Mouse (Mus musculus) limb, embryonic 13.5 days (tissue): ENCODE measurements around the gene Grn. TPM values are rescaled to one million over a fixed set of nuclear protein-coding genes. Genes with fewer than 3 reads are reported as not detected.
A peak's percentile ranks its signal among the peaks of the same experiment; 100 is the strongest.

Experiments used
- ATAC-seq: fragments of 200-750 bp; cut with Nextera tagmentation; 2 replicates; pipeline ENCODE4 v1.8.0; 2017; ENCODE audit warnings: low read depth, moderate number of reproducible peaks, moderate TSS enrichment; ENCODE audit not compliant: low FRiP score
- H3K27ac ChIP-seq: fragments of 300-500 bp; sonication (generic); 2 replicates; pipeline ENCODE4 v1.5.1; 2015; ENCODE audit warnings: inconsistent platforms, mild to moderate bottlenecking, moderate library complexity
- H3K27me3 ChIP-seq: fragments of 300-500 bp; sonication (generic); 2 replicates; pipeline ENCODE4 v1.6.1; 2015; ENCODE audit warnings: mild to moderate bottlenecking, inconsistent platforms
- H3K36me3 ChIP-seq: fragments of 300-500 bp; sonication (generic); 2 replicates; pipeline ENCODE4 v1.6.1; 2015; ENCODE audit warnings: inconsistent platforms, mild to moderate bottlenecking, moderate library complexity
- H3K4me1 ChIP-seq: fragments of 300-500 bp; sonication (generic); 2 replicates; pipeline ENCODE4 v1.6.1; 2015; ENCODE audit warnings: inconsistent platforms
- H3K4me2 ChIP-seq: fragments of 300-500 bp; sonication (generic); replicated peaks from 2 replicates; pipeline ENCODE4 v1.6.1; 2015; ENCODE audit warnings: inconsistent platforms, mild to moderate bottlenecking, moderate library complexity
- H3K4me3 ChIP-seq: fragments of 300-500 bp; sonication (generic); 2 replicates; pipeline ENCODE4 v1.5.1; 2015; ENCODE audit warnings: moderate library complexity, mild to moderate bottlenecking, inconsistent platforms
- H3K9ac ChIP-seq: fragments of 300-500 bp; sonication (generic); 2 replicates; pipeline ENCODE4 v1.6.1; 2015; ENCODE audit warnings: mild to moderate bottlenecking, inconsistent platforms
- H3K9me3 ChIP-seq: fragments of 300-500 bp; sonication (generic); 2 replicates; pipeline ENCODE4 v1.6.1; 2016; ENCODE audit warnings: inconsistent platforms
- WGBS: fragments of 180-500 bp; shearing (Covaris S2); methylation state at CpG from one replicate; pipeline ENCODE4 v1.1.7; 2015; 5-methylcytosine and 5-hydroxymethylcytosine counted together
- polyA plus RNA-seq: library from polyadenylated mRNA; unstranded; fragments of >200 nt; fragmentation: Nextera tagmentation; extraction: Ambion mirVana; gene quantifications from 2 replicates; pipeline ENCODE4 v1.2.1, GENCODE M21; 2015

Grn gene
- polyA plus RNA-seq, 1 experiment from 2014 or later = 149 TPM

DNA sequence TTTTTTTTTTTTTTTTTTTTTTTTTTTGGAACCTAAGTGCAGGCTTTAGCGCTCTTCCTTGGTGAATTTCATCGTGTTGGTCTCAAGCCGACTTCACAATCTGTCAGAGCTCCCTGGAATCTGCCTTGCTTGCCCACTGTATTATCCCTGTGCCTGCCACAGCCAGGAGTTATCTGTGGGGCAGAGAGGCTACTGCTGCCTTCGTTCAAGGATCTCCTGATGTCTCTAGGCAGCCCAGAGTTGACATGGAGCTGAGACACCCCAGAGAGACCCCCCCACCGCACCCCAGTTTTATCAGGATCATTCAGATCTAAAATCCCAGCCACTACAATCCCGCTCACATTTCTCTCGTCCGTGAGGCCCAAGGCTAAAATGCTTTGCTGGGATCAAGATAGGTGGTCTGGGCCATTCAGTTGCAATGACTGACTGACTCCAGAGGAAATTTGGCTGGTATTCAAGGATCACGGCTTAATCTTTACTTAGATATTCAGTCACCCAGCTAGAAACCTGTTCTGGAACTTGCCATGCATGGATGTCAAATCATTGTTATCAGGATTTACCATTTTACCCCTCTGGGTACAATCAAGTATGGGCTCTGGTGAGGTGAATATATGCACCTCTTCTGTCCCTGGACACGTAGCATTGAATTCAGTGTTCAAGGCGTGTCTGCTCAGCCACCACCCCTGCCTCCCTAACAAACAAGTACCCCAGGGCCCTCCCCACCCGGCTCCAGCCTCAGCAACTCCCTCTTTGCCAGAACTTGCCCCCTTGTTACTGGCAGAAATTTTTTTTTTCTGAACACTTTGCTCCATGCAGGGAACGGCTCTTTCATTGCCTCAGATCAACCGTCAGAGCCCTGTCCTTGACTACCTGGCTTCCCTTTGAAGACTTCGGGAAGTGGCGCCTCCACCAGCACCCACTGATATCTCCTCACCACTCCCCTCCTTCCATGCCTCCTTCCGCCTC is 19.2 kb downstream of the Grn start:
- H3K4me3 ChIP-seq = no peak overlapping the region
- no peaks in the 10 kb centered on the region for H3K9me3 ChIP-seq
- no peak overlapping the region for H3K9ac ChIP-seq
- 45% methylated on average over 17 of the region's 17 CpGs for WGBS
- no peaks in the 10 kb centered on the region for H3K36me3 ChIP-seq
- peaks cover 49% of the 10 kb centered on the region for H3K27me3 ChIP-seq
- H3K4me2 ChIP-seq = no peak overlapping the region
- H3K4me1 ChIP-seq = peaks cover 35% of the 10 kb centered on the region
- H3K27ac ChIP-seq = no peak overlapping the region
- ATAC-seq = no peak

DNA sequence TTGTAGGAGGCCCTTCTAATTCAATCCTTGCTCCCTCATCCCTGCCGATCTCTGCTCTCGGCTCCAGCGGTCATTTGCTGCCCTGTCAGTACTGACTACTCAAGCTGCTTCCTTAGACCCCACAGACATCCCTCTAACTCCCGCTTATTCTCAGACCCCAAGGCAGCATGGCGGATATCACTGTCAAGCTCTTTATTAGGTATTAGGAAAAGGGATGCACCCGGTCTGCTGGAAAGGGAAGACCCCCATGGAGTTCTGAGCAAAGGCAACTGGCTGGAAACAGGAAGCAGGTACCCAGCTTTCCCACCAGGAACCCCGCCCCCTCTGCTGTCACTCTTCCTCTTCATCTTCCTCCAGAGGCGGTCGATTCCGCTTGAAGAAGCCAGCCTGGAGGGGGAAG is 23.0 kb downstream of the Grn start:
- Histone ChIP-seq H3K36me3 (no peaks in the 10 kb centered on the region), H3K9me3 (no peaks in the 10 kb centered on the region), H3K4me3 (no peak overlapping the region), H3K27ac (no peak overlapping the region), H3K4me1 (peaks cover 28% of the 10 kb centered on the region), H3K4me2 (no peak overlapping the region), H3K27me3 (peaks cover 67% of the 10 kb centered on the region), H3K9ac (no peak overlapping the region)
- WGBS = 19% methylated on average over 10 of the region's 10 CpGs
- no peak for ATAC-seq

DNA sequence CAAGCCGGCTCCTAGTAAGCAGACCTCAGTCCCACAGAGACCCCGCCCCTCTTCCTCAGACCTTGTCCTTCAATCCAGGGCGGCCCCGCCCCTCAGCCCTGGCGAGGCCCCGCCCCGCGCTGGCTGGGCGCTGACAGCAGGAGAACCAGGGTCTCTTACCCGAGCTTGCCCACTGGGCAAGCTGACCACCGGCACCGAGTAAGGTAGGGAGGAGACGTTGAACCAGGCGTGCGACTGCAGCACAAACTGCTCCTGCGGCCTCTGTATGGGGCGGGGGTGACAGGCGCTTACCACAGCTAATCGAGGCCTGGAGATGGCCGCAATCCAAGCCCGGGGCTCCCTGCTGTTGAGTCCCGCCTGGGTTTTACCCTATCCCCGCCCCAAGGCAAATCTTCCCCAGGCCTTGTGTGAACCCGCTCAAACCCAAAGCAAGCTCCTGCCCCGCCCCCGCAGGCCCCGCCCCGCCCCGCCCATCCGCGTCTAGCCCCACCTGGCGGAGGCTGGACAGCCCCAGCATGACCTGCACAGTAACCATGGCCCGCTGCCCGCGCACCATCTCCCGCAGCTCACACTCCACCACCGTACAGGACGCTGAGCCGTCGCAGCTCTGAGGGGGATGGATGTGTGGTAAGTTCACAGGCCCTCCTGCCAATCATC is 25.8 kb downstream of the Grn start:
- Histone ChIP-seq H3K4me2 (peak overlapping the region; percentile 95), H3K4me1 (peaks cover 24% of the 10 kb centered on the region), H3K27me3 (peaks cover 49% of the 10 kb centered on the region), H3K27ac (peak overlapping the region; percentile 63), H3K36me3 (no peaks in the 10 kb centered on the region), H3K9ac (peak overlapping the region; percentile 67), H3K9me3 (no peaks in the 10 kb centered on the region), H3K4me3 (peak overlapping the region; percentile 57)
- WGBS = under 1% methylated on average over 40 of the region's 40 CpGs
- peak; percentile 91 for ATAC-seq

DNA sequence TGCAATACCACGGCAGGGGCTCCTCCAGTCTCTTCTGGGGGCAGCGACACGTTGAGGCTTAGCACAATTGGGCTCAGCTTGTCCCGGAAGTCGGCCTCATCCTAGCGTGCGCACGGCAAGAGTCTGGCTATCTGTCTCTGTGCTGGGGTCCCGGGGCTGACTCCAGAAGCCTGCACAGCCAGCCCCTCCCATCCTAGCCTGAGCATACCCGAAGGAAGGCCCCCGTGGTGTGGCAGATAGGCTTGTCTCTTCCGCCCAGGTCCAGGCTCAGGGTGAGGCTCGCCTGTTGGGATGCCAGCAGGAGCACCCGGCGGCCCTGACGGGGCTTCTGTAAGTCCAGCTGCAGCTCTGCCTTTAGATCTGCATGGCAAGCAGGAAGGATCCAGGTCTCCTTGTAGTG is 30.4 kb downstream of the Grn start:
- peaks cover 18% of the 10 kb centered on the region for H3K4me1 ChIP-seq
- no peaks in the 10 kb centered on the region for H3K9me3 ChIP-seq
- WGBS = 70% methylated on average over 16 of the region's 16 CpGs
- no peak overlapping the region for H3K4me2 ChIP-seq
- no peak for ATAC-seq
- H3K27ac ChIP-seq = no peak overlapping the region
- H3K9ac ChIP-seq = no peak overlapping the region
- H3K27me3 ChIP-seq = peaks cover 30% of the 10 kb centered on the region
- H3K4me3 ChIP-seq = no peak overlapping the region
- H3K36me3 ChIP-seq = no peaks in the 10 kb centered on the region

DNA sequence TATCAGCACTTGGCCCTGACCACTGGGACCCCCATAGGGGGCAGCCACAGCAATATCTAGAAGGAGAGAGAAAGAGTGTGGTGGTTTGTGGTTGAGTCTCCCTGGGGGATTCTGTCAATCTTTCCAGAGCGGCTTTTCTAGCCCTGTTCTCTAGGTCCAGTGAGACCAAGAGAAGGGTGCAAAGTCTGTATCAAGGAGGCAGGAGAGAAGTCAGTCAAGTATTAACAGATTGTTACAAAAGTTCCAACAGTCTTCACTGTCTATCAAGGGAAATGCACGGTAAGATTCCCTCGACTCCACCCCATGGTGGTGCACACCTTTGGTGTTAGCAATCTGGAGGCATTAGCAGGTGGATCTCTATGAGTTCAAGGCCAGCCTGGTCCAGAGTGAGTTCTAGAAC is 31.6 kb downstream of the Grn start:
- WGBS = 83% methylated on average over 3 of the region's 3 CpGs

DNA sequence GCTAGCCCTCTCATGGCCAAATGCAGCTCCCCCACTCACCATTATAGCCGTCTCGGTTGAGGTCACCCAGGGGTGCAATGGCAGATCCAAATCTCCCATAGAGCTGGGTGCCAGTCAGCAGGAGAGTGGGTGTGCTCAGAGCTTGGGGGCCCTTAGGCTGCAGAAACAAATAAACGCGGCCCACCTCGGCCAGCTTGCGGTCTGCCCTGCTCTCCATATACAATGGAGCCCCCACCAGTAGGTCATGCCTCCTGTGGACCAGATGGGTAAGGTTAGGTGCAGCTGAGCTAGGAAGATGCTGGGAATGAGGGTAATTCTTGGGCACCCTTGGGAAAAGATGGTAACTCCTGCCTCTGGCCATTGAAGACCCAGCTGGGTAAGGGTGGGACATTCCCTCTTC is 34.8 kb downstream of the Grn start:
- Histone ChIP-seq H3K9ac (no peak overlapping the region), H3K36me3 (no peaks in the 10 kb centered on the region), H3K4me1 (peaks cover 25% of the 10 kb centered on the region), H3K4me3 (no peak overlapping the region), H3K9me3 (no peaks in the 10 kb centered on the region), H3K27ac (no peak overlapping the region), H3K4me2 (no peak overlapping the region), H3K27me3 (peaks cover 22% of the 10 kb centered on the region)
- 91% methylated on average over 6 of the region's 6 CpGs for WGBS
- no peak for ATAC-seq

More for the DNA sequence above, 31.6 kb downstream of the Grn start:
- no peak for ATAC-seq
- H3K4me3 ChIP-seq = no peak overlapping the region
- no peak overlapping the region for H3K4me2 ChIP-seq
- no peak overlapping the region for H3K27ac ChIP-seq
- no peaks in the 10 kb centered on the region for H3K36me3 ChIP-seq
- H3K9ac ChIP-seq = no peak overlapping the region
- peaks cover 18% of the 10 kb centered on the region for H3K4me1 ChIP-seq
- H3K27me3 ChIP-seq = peaks cover 32% of the 10 kb centered on the region
- H3K9me3 ChIP-seq = no peaks in the 10 kb centered on the region

DNA sequence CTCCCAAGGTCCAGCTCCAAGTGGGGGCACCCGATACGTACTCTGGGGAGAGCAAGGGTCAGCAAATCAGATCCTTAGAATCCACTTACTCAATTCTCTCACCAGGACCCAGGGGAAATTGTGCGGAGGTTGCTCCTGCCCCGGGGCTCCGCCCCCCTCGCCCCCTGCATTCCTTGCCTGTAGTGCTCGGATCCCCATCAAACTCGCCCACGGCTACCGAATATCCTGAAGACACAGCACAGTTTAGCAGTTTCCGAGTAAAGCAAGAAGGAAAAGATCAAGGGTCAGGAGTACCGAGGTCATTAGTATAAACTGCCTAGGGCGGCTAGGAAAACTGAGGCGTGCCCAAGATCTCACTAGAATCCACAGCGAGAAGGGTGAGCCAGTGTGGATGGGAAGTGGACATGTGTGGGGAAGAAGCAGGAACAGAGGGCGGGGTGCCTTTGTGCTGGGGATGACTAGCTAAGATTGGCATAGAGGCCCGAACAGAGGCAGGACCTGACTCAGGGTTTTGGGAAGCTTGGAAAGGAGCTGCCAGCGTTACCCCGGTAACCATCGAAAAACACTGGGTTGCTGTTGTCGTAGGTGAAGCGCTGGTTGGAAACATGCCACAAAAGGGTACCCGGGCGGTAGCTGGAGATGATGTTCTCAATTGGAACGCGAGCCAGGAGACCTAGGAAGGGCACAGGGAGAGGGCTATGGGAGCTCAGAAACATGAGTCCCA is 35.8 kb downstream of the Grn start:
- Histone ChIP-seq H3K27me3 (peaks cover 18% of the 10 kb centered on the region), H3K27ac (no peak overlapping the region), H3K4me2 (peak overlapping the region; percentile 75), H3K9me3 (no peaks in the 10 kb centered on the region), H3K4me1 (peaks cover 25% of the 10 kb centered on the region), H3K4me3 (peak overlapping the region; percentile 8; the same call in 1 of the 2 replicates), H3K9ac (no peak overlapping the region), H3K36me3 (no peaks in the 10 kb centered on the region)
- no peak for ATAC-seq
- whole genome bisulfite sequencing = 12% methylated on average over 26 of the region's 26 CpGs

DNA sequence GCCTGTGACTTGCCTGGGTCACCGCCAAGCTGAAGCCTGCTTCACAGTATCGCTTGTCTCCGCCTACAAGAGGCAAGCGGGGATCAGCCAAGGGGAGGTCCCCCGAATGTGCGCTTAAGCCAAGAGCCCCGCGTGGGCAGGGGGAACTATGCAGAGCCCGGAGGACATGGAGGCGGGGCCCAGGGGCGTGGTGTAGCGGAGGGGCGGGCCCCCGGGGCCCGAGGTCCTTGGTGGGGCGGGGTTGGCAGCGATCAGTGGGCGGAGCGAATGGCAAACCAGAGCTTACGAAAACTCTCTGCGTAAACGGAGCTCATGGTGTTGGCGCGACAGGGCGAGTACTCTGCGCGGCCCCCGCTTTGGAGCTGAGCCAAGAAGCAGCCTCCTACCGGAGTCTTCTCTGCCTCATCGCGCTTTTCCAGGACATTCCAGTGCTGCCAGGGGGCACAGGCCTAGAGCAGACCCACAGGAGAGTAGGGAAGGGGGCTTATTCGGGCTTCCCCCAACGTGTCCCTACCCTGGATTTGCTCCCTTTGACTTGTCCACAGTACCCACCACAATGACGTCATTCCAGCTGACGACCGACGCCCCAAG is 37.0 kb downstream of the Grn start:
- Histone ChIP-seq H3K9ac (peak overlapping the region; percentile 55), H3K27ac (peak overlapping the region; percentile 23; the same call in 1 of the 2 replicates), H3K4me3 (peak overlapping the region; percentile 43), H3K9me3 (no peaks in the 10 kb centered on the region), H3K36me3 (no peaks in the 10 kb centered on the region), H3K4me2 (peak overlapping the region; percentile 75), H3K4me1 (peaks cover 25% of the 10 kb centered on the region), H3K27me3 (peaks cover 18% of the 10 kb centered on the region)
- WGBS = under 1% methylated on average over 37 of the region's 37 CpGs
- peak; percentile 95 for ATAC-seq

DNA sequence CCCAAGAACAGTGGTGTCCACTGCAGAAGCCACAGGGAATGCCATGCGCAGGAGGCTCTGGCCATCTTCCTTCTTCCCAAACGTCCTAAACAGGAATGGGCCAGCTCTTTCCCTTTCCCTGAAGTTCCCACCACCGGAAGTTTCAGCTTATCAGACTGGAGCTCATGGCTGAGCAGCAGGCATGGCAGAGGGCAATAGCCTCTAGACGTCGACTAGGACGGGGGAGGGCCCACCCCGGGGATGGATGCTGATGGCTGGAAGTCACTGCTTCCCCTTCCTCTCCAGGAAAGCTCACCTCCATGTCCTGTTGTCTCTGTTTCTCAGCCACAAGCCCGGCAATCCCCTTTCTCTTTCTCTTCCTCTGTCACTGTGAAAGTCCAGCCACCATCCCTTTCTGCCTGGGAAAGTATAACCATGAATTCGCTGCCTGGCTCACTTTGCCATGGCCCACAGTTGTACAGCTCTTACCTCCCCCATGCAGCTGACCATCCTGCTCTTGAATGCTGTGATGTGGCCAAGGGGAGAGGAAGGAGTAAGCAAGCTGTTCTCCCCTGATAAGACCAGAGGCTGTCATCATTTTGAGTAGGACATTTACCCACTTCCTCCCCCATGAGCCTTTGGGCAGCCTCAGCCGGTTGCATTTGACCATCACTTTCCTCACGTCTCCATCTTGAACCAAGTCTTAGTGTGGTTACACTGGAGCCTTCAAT is 39.7 kb downstream of the Grn start, which contains the start of gene Itga2b:
Gene Itga2b (minus strand): TSS at position 475 of the 710 bp plus-strand sequence.
- no peak for ATAC-seq
- peaks cover 15% of the 10 kb centered on the region for H3K27me3 ChIP-seq
- no peak within 1 kb of the TSS for H3K27ac ChIP-seq
- H3K9me3 ChIP-seq = no peaks in the 10 kb centered on the region
- H3K4me1 ChIP-seq = peaks cover 30% of the 10 kb centered on the region
- 69% methylated on average over 11 of the region's 11 CpGs for WGBS
- no peak within 1 kb of the TSS for H3K4me2 ChIP-seq
- H3K4me3 ChIP-seq = no peak within 1 kb of the TSS
- no peak within 1 kb of the TSS for H3K9ac ChIP-seq
- H3K36me3 ChIP-seq = peaks cover 10% of the 10 kb centered on the region

DNA sequence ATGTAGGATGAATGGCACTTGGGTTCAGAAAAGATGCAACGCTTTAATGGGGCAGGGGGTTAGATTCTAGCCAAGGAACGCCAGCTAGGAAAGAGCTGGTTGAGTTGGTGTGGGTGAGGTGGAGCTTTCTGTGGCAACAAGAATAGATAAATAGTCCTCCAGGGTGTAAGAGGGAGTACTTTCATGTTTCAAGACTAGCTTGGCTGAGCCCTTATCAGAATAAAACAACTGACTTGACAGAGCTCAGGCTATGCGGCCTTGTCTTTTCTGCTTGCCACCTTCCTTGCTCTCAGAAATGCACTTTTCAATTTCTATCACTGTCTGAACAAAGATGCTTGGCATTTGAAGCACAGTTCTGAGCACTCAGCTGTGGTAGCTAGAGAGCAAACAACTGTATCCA is 44.9 kb downstream of the Grn start:
- Histone ChIP-seq H3K4me2 (no peak overlapping the region), H3K4me3 (no peak overlapping the region), H3K36me3 (peaks cover 53% of the 10 kb centered on the region), H3K9me3 (no peaks in the 10 kb centered on the region), H3K27ac (no peak overlapping the region), H3K27me3 (no peaks in the 10 kb centered on the region), H3K9ac (no peak overlapping the region), H3K4me1 (0 out of 2 replicates have a peak, but pooled peaks cover 5% of the 10 kb centered on the region)
- WGBS = 92% methylated on average over 3 of the region's 3 CpGs
- ATAC-seq = no peak

DNA sequence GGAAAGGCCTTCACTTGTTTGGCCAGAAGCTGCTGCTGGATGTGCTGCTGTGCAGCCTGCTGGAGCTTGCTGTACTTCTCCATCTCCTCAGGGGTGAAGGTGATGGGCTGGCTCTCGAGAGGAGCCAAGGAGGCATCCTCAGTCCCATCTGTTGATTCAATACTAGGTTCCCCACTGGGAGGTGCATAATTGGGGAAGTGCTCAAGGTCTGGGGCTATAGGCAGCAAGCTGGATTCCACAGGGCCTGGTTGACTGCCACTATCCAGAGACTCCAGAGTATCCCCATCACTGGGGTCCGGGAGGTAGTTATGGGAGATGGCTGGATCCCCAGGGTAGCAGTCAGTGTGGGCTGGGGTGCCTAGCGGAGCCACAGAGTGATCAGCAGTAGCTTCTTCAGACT is 48.6 kb downstream of the Grn start:
- Histone ChIP-seq H3K4me2 (no peak overlapping the region), H3K27ac (no peak overlapping the region), H3K9me3 (no peaks in the 10 kb centered on the region), H3K27me3 (no peaks in the 10 kb centered on the region), H3K4me3 (no peak overlapping the region), H3K36me3 (peaks cover 82% of the 10 kb centered on the region), H3K4me1 (no peaks in the 10 kb centered on the region), H3K9ac (no peak overlapping the region)
- no peak for ATAC-seq
- 88% methylated on average over 3 of the region's 3 CpGs for whole genome bisulfite sequencing
